Mouse (Mus musculus): ENCODE measurements around the gene Mettl14.
"Not testable (repeated sequence)": the region's sequence is repeated elsewhere in the genome, so short reads cannot be mapped to it uniquely, and the experiment has no call there.

Gene Mettl14

DNA sequence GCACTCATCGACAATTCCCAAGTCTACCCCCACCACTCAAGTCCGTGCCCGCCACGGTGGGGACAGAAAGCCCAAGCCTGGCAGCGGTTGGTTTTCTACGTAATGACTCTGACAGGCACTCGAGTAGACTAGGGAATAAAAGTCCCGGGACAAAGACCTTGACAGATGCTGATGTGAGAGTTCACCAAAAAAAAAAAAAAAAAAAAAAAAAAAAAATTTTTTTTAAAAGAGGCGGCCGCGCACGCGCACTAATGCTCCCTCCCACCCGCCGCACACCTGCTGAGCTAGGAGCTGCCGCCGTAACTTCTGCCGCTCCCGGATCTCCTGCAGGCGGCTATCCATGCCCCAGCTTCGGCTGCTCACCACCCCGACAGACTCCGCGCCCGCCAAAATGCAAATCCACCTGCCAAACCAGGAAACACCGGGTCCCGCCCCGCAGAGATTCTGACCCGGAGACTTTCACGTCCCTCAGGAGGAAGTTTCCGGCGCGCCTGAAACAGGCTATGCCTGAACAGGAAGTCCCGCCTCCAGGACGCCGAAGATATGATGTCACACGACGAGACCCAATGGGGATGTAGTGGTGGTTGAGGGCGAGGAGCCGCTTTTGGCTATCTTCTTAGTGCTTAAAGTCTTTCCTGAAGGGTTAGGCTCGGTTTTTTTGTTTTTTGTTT is at the start of gene Mettl14:
Gene Mettl14, minus strand, starts transcription at position 623 of the 671 bp plus-strand sequence.
- DNase-seq (ENCODE audit: low spot score): peak; percentile 96

DNA sequence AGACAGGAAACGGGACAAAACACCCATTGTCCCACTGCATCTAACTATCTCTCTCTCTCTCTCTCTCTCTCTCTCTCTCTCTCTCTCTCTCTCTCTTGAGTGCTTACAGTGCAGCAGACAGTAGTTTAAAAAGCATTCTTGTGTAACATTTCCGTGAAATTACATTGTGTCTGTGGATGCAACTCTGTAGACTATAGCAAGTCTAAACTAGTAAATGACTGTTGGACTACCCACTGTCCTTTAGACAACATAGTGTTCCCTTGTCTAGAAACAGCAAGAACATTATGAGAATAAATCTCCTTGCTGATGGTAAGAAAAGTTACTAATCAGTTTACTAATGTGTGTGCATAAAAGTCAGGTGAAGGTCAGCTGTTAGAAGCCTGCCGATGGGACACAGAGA is 47.5 kb upstream of the Mettl14 start:
- DNase-seq (ENCODE audit: low spot score): no peak

DNA sequence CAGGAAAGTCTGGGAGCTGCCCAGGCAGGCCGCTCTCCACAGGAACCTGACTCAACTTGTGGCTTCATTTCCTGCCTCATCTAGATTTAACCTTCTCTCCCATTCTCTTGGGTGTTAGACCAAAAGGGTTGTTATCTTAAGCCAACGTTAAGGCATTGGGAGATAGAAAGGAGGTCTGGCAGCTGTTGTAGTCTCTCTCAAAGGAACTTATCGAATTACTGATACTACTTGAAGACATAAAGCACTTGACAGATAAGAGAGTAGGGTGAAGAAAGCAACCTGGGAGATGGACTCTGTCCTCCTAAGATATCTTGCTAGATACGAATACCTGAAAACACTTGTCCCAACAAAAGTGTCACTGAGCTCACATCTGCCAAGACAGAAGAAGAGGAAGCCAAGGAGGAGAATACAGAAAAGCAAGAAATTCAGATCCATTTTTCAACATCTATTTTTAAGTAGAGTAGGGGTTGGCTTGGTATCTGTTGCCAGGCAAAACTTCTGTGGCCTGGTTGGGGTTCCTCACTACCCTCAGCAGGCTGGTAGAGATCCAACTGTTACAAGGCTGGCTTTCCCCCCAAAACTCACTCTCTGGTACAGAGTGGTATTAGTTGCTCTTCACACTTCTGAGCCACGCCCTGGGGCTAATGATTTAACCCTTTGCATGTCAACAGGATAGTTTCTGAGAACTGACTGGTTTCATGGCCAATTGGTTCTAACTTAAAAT is 46.2 kb upstream of the Mettl14 start:
- DNase-seq (ENCODE audit: low spot score): peak; percentile 7

DNA sequence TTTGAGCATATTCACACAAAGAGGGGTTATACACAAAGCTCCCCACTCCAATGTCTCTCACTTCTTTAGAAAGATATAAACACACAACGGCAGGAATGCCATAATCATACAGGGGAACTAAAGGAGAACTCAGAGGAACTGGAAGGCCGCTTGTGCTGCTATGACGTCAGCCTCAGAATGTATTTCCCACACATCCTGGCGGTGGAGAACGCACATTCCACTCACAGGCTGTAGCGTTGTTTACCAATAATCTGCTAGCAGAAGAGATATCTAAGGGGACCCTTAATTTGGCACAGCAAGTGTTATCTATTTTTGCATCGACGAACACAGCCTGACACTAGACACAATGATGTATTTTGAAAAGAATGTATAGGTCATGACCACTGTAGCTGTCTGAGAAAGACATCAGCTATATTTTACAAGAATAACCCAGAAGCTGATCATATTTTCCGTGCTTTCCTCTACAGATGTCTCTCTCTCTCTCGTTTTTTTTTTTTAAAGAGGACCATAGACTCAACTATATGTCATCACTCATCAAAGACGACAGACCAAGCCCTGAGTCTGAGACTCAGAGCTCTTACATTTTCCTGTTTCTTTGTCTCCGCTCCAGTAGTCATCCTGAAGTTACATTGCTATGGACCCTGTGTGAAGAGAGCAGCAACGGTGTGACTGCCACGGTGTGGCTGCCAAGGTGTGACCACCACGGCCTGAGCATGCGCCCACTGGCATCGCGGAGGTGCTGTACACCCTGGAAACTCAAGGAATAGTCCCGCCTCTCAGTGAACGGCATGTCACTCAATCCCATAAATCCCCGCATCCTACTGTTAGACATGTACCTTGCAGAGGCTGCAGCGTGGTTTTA is 43.9 kb upstream of the Mettl14 start:
- no peak for DNase-seq (ENCODE audit: low spot score)

GRCm38 (mm10) chr3:123428005-123428404 is 42.1 kb upstream of the Mettl14 start:
- DNase-seq (ENCODE audit: low spot score): no peak

GRCm38 (mm10) chr3:123425647-123426046 is 39.7 kb upstream of the Mettl14 start:
- no peak for DNase-seq (ENCODE audit: low spot score)

DNA sequence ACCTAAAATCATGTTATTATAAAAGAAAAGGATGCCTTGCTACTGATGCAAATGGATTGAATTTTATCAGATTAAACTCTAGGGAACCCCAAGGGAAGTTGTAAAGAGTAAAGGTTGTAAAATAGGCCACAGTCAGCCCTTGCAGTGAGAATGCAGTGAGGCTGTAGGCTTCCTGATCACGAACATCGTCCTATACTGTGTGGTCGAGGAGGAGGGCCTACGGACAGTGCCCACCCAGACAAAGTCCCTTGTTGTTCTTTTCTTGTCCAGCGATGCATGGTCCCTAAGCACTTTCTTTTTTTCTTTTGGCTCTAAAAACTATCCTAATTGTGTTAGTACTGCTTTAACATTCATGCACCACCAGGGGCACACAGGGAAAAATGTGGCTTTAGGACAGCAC is 27.3 kb upstream of the Mettl14 start:
- DNase-seq (ENCODE audit: low spot score): no peak

DNA sequence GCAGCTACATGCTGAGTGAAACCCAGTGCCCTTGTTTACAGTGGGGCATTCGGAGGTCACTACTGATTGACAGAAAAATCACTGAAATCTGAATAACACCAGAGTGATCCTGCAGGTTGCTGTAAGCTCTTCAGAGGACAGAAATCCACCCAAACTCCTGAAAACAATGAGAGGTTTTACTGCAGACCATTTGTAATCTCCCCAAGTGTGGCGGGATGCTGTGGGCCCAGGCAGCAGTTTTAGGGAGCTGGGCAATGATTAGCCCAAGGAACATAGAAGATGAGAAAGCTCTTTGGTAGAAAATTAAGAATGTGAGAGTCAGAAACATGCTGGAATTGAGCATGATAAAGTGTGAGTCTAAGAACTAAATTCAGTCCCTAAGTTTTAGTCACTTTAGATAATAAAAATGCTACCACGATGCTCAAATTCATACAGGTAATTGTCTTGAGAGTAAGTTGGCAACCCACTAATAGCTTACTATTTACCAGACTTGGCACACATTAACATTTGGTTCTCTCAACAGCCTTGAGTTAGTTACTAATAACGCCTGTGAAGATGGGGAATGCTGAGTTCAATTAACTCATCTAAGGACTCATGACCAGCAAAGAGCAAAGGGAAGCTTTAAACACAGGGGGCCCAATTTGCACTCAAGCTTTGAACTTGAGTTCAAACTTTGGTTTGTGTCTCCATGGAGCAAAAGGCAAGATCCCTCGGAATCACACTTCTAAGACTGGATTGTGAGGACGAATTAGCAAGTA is 26.1 kb upstream of the Mettl14 start:
- DNase-seq (ENCODE audit: low spot score): no peak

- DNase-seq (ENCODE audit: low spot score): no peak
Observed at GRCm38 (mm10) chr3:123404945-123405344, 19.0 kb upstream of the Mettl14 start.

GRCm38 (mm10) chr3:123397562-123398481 is 11.9 kb upstream of the Mettl14 start:
- DNase-seq (ENCODE audit: low spot score): no peak

GRCm38 (mm10) chr3:123395611-123396010 is 9.7 kb upstream of the Mettl14 start:
- DNase-seq (ENCODE audit: low spot score): no peak

DNA sequence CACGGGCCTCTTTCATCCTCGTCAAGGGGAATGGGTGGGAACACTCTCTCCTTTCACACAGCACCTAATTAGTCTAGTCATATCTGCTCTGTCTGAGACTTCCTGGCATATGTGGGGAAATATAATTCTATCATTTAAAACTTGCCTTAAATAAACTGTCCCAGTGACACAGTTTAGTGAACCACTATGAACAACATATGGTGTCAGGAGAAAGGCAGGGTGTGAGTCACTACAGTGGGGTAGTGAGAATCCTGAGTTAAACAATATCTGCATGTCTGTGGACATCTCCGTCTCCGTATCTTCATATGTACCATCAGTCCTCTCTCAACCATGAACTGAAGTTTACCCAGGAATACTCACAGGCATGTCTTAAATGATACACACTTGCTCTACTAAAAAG is 5.3 kb upstream of the Mettl14 start:
- no peak for DNase-seq (ENCODE audit: low spot score)

DNA sequence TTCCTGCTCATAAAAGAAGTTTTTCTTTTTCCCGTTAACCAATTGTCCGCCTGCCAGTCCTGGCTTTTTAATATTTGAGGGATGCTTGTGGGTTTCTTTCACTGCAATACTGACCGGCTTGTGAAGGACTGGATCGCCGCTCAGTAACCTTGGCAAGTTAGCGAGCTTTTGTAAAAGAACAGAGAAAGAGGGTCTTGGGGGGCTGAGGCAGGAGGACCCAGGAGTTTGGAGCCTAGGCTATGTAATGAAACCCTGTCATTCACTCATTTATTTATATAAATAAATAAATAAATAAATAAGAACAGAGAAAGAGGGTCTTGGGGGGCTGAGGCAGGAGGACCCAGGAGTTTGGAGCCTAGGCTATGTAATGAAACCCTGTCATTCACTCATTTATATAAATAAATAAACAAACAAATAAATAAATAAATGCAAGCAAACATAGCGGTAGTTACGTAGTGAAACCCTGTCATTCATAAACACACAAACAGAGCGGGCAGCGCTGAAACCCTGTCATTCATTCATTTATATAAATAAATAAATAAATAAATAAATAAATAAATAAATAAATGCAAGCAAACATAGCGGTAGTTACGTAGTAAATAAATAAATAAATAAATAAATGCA is 361 bp upstream of the Mettl14 start:
- DNase-seq (ENCODE audit: low spot score): not testable (repeated sequence)

DNA sequence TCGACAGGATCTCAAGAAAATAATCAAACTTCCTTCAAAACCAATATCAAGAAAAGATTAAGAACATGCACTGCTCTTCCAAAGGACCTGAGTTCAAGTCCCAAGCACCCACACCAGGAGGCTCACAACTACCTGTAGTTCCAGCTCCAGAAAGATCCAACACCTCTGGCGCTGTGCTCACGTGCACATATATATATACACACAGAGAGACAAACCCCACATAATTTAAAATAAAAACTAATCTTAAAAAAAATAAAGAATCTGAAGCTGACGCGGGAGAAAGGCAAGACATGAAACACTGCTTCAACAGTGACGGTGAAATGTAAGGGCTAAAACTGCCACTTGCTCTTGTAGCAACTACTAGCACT is 806 bp downstream of the Mettl14 start:
- no peak for DNase-seq (ENCODE audit: low spot score)

DNA sequence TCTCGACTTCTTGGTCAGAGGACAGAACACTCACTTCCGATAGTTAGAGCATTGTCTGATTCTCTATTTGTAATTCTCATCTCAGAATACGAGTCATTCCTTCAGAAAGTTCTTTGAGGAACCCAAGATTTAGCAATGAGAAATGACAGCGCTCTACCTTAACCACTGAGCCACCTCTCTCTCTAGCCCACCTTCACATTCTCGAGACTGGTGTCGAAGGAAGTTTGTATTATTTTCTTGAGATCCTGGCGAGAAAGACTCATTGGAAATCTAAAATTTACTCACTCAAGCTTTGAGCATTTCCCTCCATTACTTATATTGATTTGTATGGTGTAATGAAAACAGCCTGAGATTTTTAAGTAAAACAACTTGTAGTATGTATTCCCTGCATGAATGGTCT is 1.5 kb downstream of the Mettl14 start:
- no peak for DNase-seq (ENCODE audit: low spot score)

DNA sequence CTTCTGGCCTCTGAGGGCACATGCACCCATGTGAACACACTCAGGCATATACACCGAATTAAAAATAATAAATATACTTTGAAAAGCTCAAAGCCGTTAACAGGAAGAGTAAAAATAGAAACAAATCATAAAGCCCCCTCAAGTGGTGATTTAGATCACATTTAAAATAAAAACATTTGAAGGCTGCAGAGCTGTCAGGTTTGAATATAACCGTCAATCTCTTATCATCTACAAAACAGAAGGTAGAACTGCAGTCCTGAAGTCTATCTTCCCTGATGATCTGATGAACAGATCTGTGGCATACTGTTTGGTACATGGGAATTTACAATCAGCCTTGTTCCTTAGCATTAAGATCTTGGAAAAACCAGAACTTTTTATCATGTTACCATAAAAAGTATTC is 9.3 kb downstream of the Mettl14 start:
- no peak for DNase-seq (ENCODE audit: low spot score)

- DNase-seq (ENCODE audit: low spot score): peak; percentile 53
Observed at GRCm38 (mm10) chr3:123371766-123372535, 14.0 kb downstream of the Mettl14 start.

DNA sequence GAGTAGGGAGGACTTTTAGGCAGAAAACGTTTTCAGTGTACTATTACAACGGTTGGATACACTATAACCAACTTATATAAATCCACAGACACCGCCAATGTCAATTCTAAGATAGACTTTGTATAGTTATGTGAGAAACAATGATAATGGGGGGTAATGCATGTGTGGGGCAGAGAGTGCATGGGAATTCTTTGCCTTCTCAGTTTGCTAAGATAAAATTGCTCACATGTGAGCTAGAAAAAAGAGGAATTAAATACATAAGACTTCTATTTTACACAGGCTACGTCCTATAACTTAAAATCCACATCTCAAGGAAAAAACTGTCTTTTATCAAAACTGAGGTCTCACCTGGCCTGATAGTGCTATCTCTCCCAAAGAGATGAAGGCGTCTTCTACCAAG is 15.0 kb downstream of the Mettl14 start:
- no peak for DNase-seq (ENCODE audit: low spot score)

- no peak for DNase-seq (ENCODE audit: low spot score)
Observed at GRCm38 (mm10) chr3:123369161-123369560, 16.7 kb downstream of the Mettl14 start.

DNA sequence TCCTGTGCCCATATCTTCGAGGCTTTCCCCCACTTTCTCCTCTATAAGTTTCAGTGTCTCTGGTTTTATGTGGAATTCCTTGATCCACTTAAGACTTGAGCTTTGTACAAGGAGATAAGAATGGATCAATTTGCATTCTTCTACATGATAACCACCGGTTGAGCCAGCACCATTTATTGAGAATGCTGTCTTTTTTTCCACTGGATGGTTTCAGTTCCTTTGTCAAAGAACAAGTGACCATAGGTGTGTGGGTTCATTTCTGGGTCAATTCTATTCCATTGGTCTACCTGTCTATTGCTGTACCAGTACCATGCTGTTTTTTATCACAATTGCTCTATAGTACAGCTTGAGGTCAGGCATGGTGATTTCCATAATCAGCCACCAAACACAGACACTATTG is 19.1 kb downstream of the Mettl14 start:
- not testable (repeated sequence) for DNase-seq (ENCODE audit: low spot score)

All from yolk sac, embryonic 10.5 days (tissue).